Mouse (Mus musculus): ENCODE measurements at regions not wholly inside any gene's neighbourhood (a gene's known extent, or its start where the extent isn't known, plus 50 kb on each side); places are given as distances from the start of the nearest gene placed in this dataset.

DNA sequence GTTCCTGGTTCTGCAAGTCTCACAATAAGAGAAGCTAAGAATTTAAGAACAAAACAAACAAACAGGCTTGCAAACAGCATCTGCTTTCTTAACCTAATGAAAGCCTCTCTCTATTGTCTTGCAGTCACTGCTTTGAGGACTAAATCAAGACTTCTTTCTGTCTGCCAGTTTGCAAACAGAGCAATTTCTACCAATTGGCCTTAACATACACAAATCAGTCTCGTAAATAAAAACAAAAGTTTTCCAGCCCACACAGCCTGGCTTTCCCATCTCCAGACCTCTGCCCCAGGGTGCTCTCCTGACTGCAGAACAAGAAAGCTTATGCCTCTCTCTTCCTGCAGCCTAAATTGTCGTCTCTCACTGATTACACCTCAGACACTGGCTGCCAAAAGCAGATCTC lies 96.1 kb upstream of the Msx1 start:
- TF ChIP-seq CTCF (IDR thresholded peaks at IDR 0.05; ENCODE audit: low read depth) (no peak), EP300 (IDR thresholded peaks at IDR 0.05; ENCODE audit: low read depth) (no peak)

Measured in liver, embryonic 14.5 days (tissue).